Mouse (Mus musculus): ENCODE results near the gene Arpc5l.

DNA sequence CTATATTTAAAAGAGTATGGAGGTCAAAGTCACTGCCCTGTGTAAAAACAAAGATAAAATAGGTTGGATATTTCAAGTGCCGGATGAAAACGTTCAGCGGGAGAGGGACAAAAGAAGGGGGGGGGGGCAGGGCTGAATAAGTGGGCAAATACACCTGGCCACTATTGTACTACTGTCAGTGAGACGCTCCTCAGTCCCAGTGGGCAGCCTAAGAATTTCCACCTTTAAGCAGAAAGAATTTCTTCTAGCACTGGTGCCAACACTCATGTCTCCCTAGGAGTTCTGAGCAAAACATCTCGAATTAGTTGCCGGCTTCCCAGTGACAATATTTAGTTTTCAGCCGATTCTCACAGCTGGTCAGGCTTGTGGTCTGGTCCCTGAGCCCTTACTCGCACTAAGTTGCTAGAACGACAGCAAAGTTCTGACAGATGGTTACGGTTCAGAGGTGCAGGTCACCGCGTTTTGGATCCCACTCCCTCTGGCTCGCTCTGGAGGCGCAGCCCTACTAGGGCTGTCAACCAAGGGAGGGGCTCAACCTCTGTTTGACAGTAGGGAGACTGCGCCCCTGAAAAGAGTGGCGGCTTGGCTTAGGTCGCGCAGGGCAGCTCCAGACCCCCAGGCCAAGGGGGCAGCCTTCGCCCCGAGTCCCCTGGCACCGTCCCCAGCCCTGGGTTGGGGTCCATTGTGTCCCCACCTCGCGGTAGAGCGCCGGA, 59.7 kb downstream of the Arpc5l start:
- TF ChIP-seq CTCF (IDR thresholded peaks at IDR 0.05; ENCODE audit: extremely low read depth, insufficient read depth, insufficient read length, insufficient replicate concordance): no peak
- no peak for TF ChIP-seq POLR2A (IDR thresholded peaks at IDR 0.05; ENCODE audit: low read depth, low read length)

All from spleen, adult 2 months (tissue).